Mouse (Mus musculus) heart, postnatal 0 days (tissue): ENCODE measurements around the gene Supt3.

Experiments used
- CTCF ChIP-seq: IDR thresholded peaks from 2 replicates; pipeline ENCODE4 v1.5.1; 2016; ENCODE audit warnings: antibody characterized with exemption, control low read depth, low read depth
- EP300 ChIP-seq: IDR thresholded peaks from 2 replicates; pipeline ENCODE4 v1.6.1; 2016; ENCODE audit warnings: antibody characterized with exemption, low read depth

GRCm38 (mm10) chr17:45133501-45134400, 356.8 kb downstream of the Supt3 start:
- TF ChIP-seq CTCF (no peak), EP300 (no peak)
